Mouse (Mus musculus) liver, embryonic 11.5 days (tissue): Measurements from ENCODE around the gene Sh3rf1. TPM values are rescaled to one million over a fixed set of nuclear protein-coding genes. Genes with fewer than 3 reads are reported as not detected.

Experiments used
- ATAC-seq: fragments of 200-750 bp; cut with Nextera tagmentation; replicated peaks from 2 replicates; pipeline ENCODE4 v1.8.0; 2017; ENCODE audit warnings: moderate number of reproducible peaks, mild to moderate bottlenecking, moderate TSS enrichment, moderate library complexity; ENCODE audit not compliant: low FRiP score
- DNase-seq: peaks from one replicate; pipeline ENCODE4 v3.0.0-alpha.2; 2017; ENCODE audit warnings: low spot score
- H3K27ac ChIP-seq: fragments of 300-500 bp; sonication (generic); 2 replicates; pipeline ENCODE4 v1.5.1; 2014; ENCODE audit warnings: mild to moderate bottlenecking, low read depth, low read length, control low read depth
- H3K27me3 ChIP-seq: fragments of 300-500 bp; sonication (generic); replicated peaks from 2 replicates; pipeline ENCODE4 v1.6.1; 2014; ENCODE audit warnings: low read length, mixed read lengths; ENCODE audit not compliant: control insufficient read depth, insufficient read depth
- H3K36me3 ChIP-seq: fragments of 300-500 bp; sonication (generic); 2 replicates; pipeline ENCODE4 v1.6.1; 2014; ENCODE audit warnings: mild to moderate bottlenecking, low read length, moderate library complexity, mixed read lengths; ENCODE audit not compliant: control insufficient read depth, insufficient read depth
- H3K4me1 ChIP-seq: fragments of 300-500 bp; sonication (generic); replicated peaks from 2 replicates; pipeline ENCODE4 v1.6.1; 2014; ENCODE audit warnings: low read length, mixed read lengths; ENCODE audit not compliant: control insufficient read depth, insufficient read depth
- H3K4me2 ChIP-seq: fragments of 300-500 bp; sonication (generic); 2 replicates; pipeline ENCODE4 v1.6.1; 2014; ENCODE audit warnings: mild to moderate bottlenecking, control low read depth, moderate library complexity
- H3K4me3 ChIP-seq: fragments of 300-500 bp; sonication (generic); 2 replicates; pipeline ENCODE4 v1.5.1; 2014; ENCODE audit warnings: low read depth, low read length, control low read depth
- H3K9ac ChIP-seq: fragments of 300-500 bp; sonication (generic); 2 replicates; pipeline ENCODE4 v1.6.1; 2014; ENCODE audit warnings: low read depth, low read length, control low read depth
- H3K9me3 ChIP-seq: fragments of 300-500 bp; sonication (generic); 2 replicates; pipeline ENCODE4 v1.6.1; 2016; ENCODE audit warnings: low read length, inconsistent platforms, mixed read lengths; ENCODE audit not compliant: control insufficient read depth
- WGBS: fragments of 180-500 bp; shearing (Covaris S2); extraction: QIAGEN DNeasy Blood & Tissue Kit; methylation state at CpG from one replicate; pipeline ENCODE4 v1.1.7; 2014; 5-methylcytosine and 5-hydroxymethylcytosine counted together
- polyA plus RNA-seq: library from polyadenylated mRNA; unstranded; fragments of >200 nt; fragmentation: Nextera tagmentation; extraction: Ambion mirVana; gene quantifications from 2 replicates; pipeline ENCODE4 v1.2.1, GENCODE M21; 2014

The Sh3rf1 gene
- polyA plus RNA-seq, 1 experiment from 2014 or later = 6.7 TPM

GRCm38 (mm10) chr8:61327333-61327732 is 103.7 kb downstream of the Sh3rf1 start:
- 69% methylated on average over 5 of the region's 5 CpGs for WGBS
- no peaks in the 10 kb centered on the region for H3K4me1 ChIP-seq

GRCm38 (mm10) chr8:61339629-61340028 is 116.0 kb downstream of the Sh3rf1 start:
- Histone ChIP-seq H3K27me3 (no peaks in the 10 kb centered on the region), H3K4me3 (no peak overlapping the region), H3K4me2 (no peak overlapping the region), H3K27ac (no peak overlapping the region), H3K9ac (no peak overlapping the region), H3K4me1 (no peaks in the 10 kb centered on the region), H3K9me3 (no peaks in the 10 kb centered on the region), H3K36me3 (no peaks in the 10 kb centered on the region)
- no peak for ATAC-seq
- no peak for DNase-seq
- WGBS = 82% methylated on average over 6 of the region's 6 CpGs

More at GRCm38 (mm10) chr8:61327333-61327732, 103.7 kb downstream of the Sh3rf1 start:
- Histone ChIP-seq H3K27me3 (no peaks in the 10 kb centered on the region), H3K9me3 (no peaks in the 10 kb centered on the region), H3K9ac (no peak overlapping the region), H3K4me2 (no peak overlapping the region), H3K36me3 (no peaks in the 10 kb centered on the region), H3K4me3 (no peak overlapping the region), H3K27ac (no peak overlapping the region)
- no peak for DNase-seq
- ATAC-seq = no peak

GRCm38 (mm10) chr8:61340283-61340984 is 116.8 kb downstream of the Sh3rf1 start:
- WGBS = 87% methylated on average over 17 of the region's 17 CpGs

GRCm38 (mm10) chr8:61341587-61342441 is 118.1 kb downstream of the Sh3rf1 start:
- Histone ChIP-seq H3K27me3 (no peaks in the 10 kb centered on the region), H3K9ac (no peak overlapping the region), H3K9me3 (no peaks in the 10 kb centered on the region), H3K27ac (no peak overlapping the region), H3K4me1 (no peaks in the 10 kb centered on the region), H3K36me3 (no peaks in the 10 kb centered on the region), H3K4me2 (no peak overlapping the region), H3K4me3 (no peak overlapping the region)
- DNase-seq = no peak
- 73% methylated on average over 12 of the region's 12 CpGs for WGBS
- no peak for ATAC-seq

More at GRCm38 (mm10) chr8:61340283-61340984, 116.8 kb downstream of the Sh3rf1 start:
- DNase-seq = no peak
- no peak overlapping the region for H3K9ac ChIP-seq
- H3K4me2 ChIP-seq = no peak overlapping the region
- H3K4me3 ChIP-seq = no peak overlapping the region
- H3K4me1 ChIP-seq = no peaks in the 10 kb centered on the region
- H3K9me3 ChIP-seq = no peaks in the 10 kb centered on the region
- no peak for ATAC-seq
- no peak overlapping the region for H3K27ac ChIP-seq
- H3K27me3 ChIP-seq = no peaks in the 10 kb centered on the region
- H3K36me3 ChIP-seq = no peaks in the 10 kb centered on the region

GRCm38 (mm10) chr8:61342473-61343026 is 118.9 kb downstream of the Sh3rf1 start:
- Histone ChIP-seq H3K27ac (no peak overlapping the region), H3K4me3 (no peak overlapping the region), H3K4me1 (no peaks in the 10 kb centered on the region), H3K4me2 (no peak overlapping the region), H3K9ac (no peak overlapping the region), H3K27me3 (no peaks in the 10 kb centered on the region), H3K9me3 (no peaks in the 10 kb centered on the region), H3K36me3 (no peaks in the 10 kb centered on the region)
- ATAC-seq = no peak
- 67% methylated on average over 7 of the region's 7 CpGs for WGBS
- no peak for DNase-seq

- Histone ChIP-seq H3K4me1 (no peaks in the 10 kb centered on the region), H3K9ac (no peak overlapping the region), H3K27me3 (no peaks in the 10 kb centered on the region), H3K4me2 (no peak overlapping the region), H3K9me3 (no peaks in the 10 kb centered on the region), H3K36me3 (peaks cover 3% of the 10 kb centered on the region; the same call in 1 of the 2 replicates), H3K4me3 (no peak overlapping the region), H3K27ac (no peak overlapping the region)
- ATAC-seq (no peak), DNase-seq (no peak)
- 64% methylated on average over 2 of the region's 2 CpGs for WGBS
These were observed 120.8 kb downstream of the Sh3rf1 start for GRCm38 (mm10) chr8:61344435-61344834.

- ATAC-seq (no peak), DNase-seq (no peak)
- H3K4me1 ChIP-seq = no peaks in the 10 kb centered on the region
- H3K27me3 ChIP-seq = no peaks in the 10 kb centered on the region
- H3K4me3 ChIP-seq = no peak overlapping the region
- no peak overlapping the region for H3K9ac ChIP-seq
- H3K4me2 ChIP-seq = no peak overlapping the region
- H3K9me3 ChIP-seq = no peaks in the 10 kb centered on the region
- 81% methylated on average over 6 of the region's 6 CpGs for WGBS
- H3K36me3 ChIP-seq = peaks cover 6% of the 10 kb centered on the region; the same call in 1 of the 2 replicates
- no peak overlapping the region for H3K27ac ChIP-seq
These were observed 123.3 kb downstream of the Sh3rf1 start for GRCm38 (mm10) chr8:61346941-61347340.

GRCm38 (mm10) chr8:61347526-61347925 is 123.9 kb downstream of the Sh3rf1 start:
- DNase-seq (no peak), ATAC-seq (no peak)
- peaks cover 6% of the 10 kb centered on the region; the same call in 1 of the 2 replicates for H3K36me3 ChIP-seq
- H3K4me3 ChIP-seq = no peak overlapping the region
- 83% methylated on average over 6 of the region's 6 CpGs for WGBS
- H3K9ac ChIP-seq = no peak overlapping the region
- H3K4me1 ChIP-seq = no peaks in the 10 kb centered on the region
- no peaks in the 10 kb centered on the region for H3K27me3 ChIP-seq
- H3K27ac ChIP-seq = no peak overlapping the region
- H3K9me3 ChIP-seq = no peaks in the 10 kb centered on the region
- no peak overlapping the region for H3K4me2 ChIP-seq
